Mouse (Mus musculus) heart, embryonic 16.5 days (tissue): ENCODE results near the gene Tmem80. TPM values are rescaled to one million over a fixed set of nuclear protein-coding genes. Genes with fewer than 3 reads are reported as not detected.

ENCODE experiments used
- ATAC-seq: fragments of 200-750 bp; cut with Nextera tagmentation; replicated peaks from 2 replicates; pipeline ENCODE4 v1.8.0; 2017; ENCODE audit warnings: moderate number of reproducible peaks; ENCODE audit not compliant: insufficient read depth, low FRiP score; ENCODE audit errors: extremely low read depth
- H3K27ac ChIP-seq: fragments of 300-500 bp; sonication (generic); 2 replicates; pipeline ENCODE4 v1.5.1; 2014; ENCODE audit warnings: mild to moderate bottlenecking, low read length, control low read depth, moderate library complexity
- H3K27me3 ChIP-seq: fragments of 300-500 bp; sonication (generic); 2 replicates; pipeline ENCODE4 v1.6.1; 2014; ENCODE audit warnings: low read length, mixed read lengths; ENCODE audit not compliant: control insufficient read depth, insufficient read depth
- H3K36me3 ChIP-seq: fragments of 300-500 bp; sonication (generic); 2 replicates; pipeline ENCODE4 v1.6.1; 2014; ENCODE audit not compliant: control insufficient read depth, insufficient read depth
- H3K4me1 ChIP-seq: fragments of 300-500 bp; sonication (generic); 2 replicates; pipeline ENCODE4 v1.6.1; 2014; ENCODE audit warnings: low read length, mixed read lengths; ENCODE audit not compliant: control insufficient read depth, insufficient read depth
- H3K4me2 ChIP-seq: fragments of 300-500 bp; sonication (generic); 2 replicates; pipeline ENCODE4 v1.6.1; 2014; ENCODE audit warnings: low read depth, mild to moderate bottlenecking, control low read depth, low read length
- H3K4me3 ChIP-seq: fragments of 300-500 bp; sonication (generic); 2 replicates; pipeline ENCODE4 v1.5.1; 2014; ENCODE audit warnings: mild to moderate bottlenecking, control low read depth, low read length
- H3K9ac ChIP-seq: fragments of 300-500 bp; sonication (generic); 2 replicates; pipeline ENCODE4 v1.6.1; 2014; ENCODE audit warnings: low read length, control low read depth
- H3K9me3 ChIP-seq: fragments of 300-500 bp; sonication (generic); replicated peaks from 2 replicates; pipeline ENCODE4 v1.6.1; 2016; ENCODE audit warnings: low read length; ENCODE audit not compliant: control insufficient read depth
- WGBS: fragments of 180-500 bp; shearing (Covaris S2); extraction: QIAGEN DNeasy Blood & Tissue Kit; methylation state at CpG from one replicate; pipeline ENCODE4 v1.1.7; 2014; 5-methylcytosine and 5-hydroxymethylcytosine counted together
- polyA plus RNA-seq: library from polyadenylated mRNA; unstranded; fragments of >200 nt; fragmentation: Nextera tagmentation; extraction: Ambion mirVana; gene quantifications from 2 replicates; pipeline ENCODE4 v1.2.1, GENCODE M21; 2015

Gene Tmem80
- polyA plus RNA-seq, 1 experiment from 2014 or later = 32.5 TPM

DNA sequence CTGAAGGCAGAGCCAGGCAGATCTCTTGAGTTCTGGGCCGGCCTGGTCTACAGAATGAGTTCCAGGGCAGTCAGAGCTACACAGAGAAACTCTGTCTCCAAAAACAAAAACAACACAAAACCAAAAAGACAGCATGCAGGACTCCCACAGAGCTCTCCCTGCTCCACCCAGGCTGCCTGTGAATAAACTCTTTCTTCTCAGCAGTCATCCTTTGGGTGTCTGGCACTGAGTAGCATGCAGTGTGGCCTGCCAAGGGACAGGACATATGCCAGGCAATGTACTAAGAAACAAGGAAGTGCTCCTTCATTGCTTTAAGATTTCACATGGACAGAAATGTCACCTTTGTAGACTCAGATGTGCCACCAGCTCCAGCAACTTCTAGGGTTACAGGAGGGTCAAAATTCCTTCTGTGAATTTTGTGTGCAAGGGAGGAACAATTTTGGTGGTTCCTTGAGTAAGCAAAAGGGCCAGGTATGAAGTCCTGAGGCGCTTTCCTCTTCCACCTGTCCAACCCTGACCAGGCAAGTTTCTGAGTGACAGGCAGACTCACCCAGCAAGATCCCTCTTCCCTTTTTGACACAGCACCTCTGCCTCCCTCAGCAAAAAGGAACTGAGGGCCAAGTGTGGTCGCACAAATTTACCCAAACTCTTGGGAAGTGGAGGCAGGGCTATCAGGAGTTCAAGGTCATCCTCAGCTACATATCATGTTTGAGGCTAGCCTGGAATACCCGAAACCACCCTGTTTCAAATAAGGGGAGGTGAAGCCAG, 53.7 kb downstream of the Tmem80 start:
- WGBS = 67% methylated on average over 4 of the region's 4 CpGs
- no peaks in the 10 kb centered on the region for H3K27me3 ChIP-seq
- no peaks in the 10 kb centered on the region for H3K9me3 ChIP-seq
- H3K4me1 ChIP-seq = no peaks in the 10 kb centered on the region
- no peak overlapping the region for H3K9ac ChIP-seq
- no peak overlapping the region for H3K4me2 ChIP-seq
- H3K4me3 ChIP-seq = no peak overlapping the region
- no peaks in the 10 kb centered on the region for H3K36me3 ChIP-seq
- ATAC-seq = no peak
- no peak overlapping the region for H3K27ac ChIP-seq

Other genes with a start within 250 kb of the Tmem80 start
- 4.1 and 5.2 TPM in 2 replicates for gene Pkp3, start 249.5 kb upstream of the Tmem80 start, polyA plus RNA-seq
- gene Sigirr, start 227.2 kb upstream of the Tmem80 start, polyA plus RNA-seq = 7.4 and 8.5 TPM in 2 replicates
- gene Ano9, start 209.9 kb upstream of the Tmem80 start, polyA plus RNA-seq = 0.49 and 1.00 TPM in 2 replicates
- gene Ptdss2, start 205.4 kb upstream of the Tmem80 start, polyA plus RNA-seq = 56.1 and 63.9 TPM in 2 replicates
- 96.9 and 111 TPM in 2 replicates for gene Rnh1, start 154.9 kb upstream of the Tmem80 start, polyA plus RNA-seq
- gene Hras, start 133.7 kb upstream of the Tmem80 start, polyA plus RNA-seq = 59.5 and 92.1 TPM in 2 replicates
- gene Lrrc56, start 133.6 kb upstream of the Tmem80 start, polyA plus RNA-seq = 3.0 and 4.1 TPM in 2 replicates
- 0.54 and 0.76 TPM in 2 replicates for gene Lmntd2, start 113.7 kb upstream of the Tmem80 start, polyA plus RNA-seq
- 16.1 and 17.2 TPM in 2 replicates for gene Rassf7, start 111.9 kb upstream of the Tmem80 start, polyA plus RNA-seq
- gene Phrf1, start 99.0 kb upstream of the Tmem80 start, polyA plus RNA-seq = 43.5 and 50.7 TPM in 2 replicates
- gene Irf7, start 61.3 kb upstream of the Tmem80 start, polyA plus RNA-seq = 4.7 and 9.1 TPM in 2 replicates
- gene Cdhr5, start 51.0 kb upstream of the Tmem80 start, polyA plus RNA-seq = 1.6 TPM in 1 of 2 replicates, not detected in the other
- 2.1 and 2.8 TPM in 2 replicates for gene Sct, start 48.6 kb upstream of the Tmem80 start, polyA plus RNA-seq
- gene Drd4, start 35.7 kb upstream of the Tmem80 start, polyA plus RNA-seq = 0.05 and 0.13 TPM in 2 replicates
- 37.6 and 37.7 TPM in 2 replicates for gene Deaf1, start within 50 bp of the Tmem80 start, polyA plus RNA-seq
- gene Eps8l2, start 11.1 kb downstream of the Tmem80 start, polyA plus RNA-seq = 2.6 and 3.9 TPM in 2 replicates
- 227 and 257 TPM in 2 replicates for gene Taldo1, start 64.5 kb downstream of the Tmem80 start, polyA plus RNA-seq
- 26.6 and 28.0 TPM in 2 replicates for gene Gatd1, start 86.4 kb downstream of the Tmem80 start, polyA plus RNA-seq
- 5.2 and 5.9 TPM in 2 replicates for gene Cend1, start 101.8 kb downstream of the Tmem80 start, polyA plus RNA-seq
- 17.8 and 19.7 TPM in 2 replicates for gene Slc25a22, start 110.2 kb downstream of the Tmem80 start, polyA plus RNA-seq
- gene Pidd1, start 116.3 kb downstream of the Tmem80 start, polyA plus RNA-seq = 9.0 and 9.7 TPM in 2 replicates
- gene Rplp2, start 119.6 kb downstream of the Tmem80 start, polyA plus RNA-seq = 704 and 720 TPM in 2 replicates
- gene Pnpla2, start 127.5 kb downstream of the Tmem80 start, polyA plus RNA-seq = 73.1 and 78.0 TPM in 2 replicates
- 24.2 and 26.1 TPM in 2 replicates for gene Cracr2b, start 133.4 kb downstream of the Tmem80 start, polyA plus RNA-seq
- 42.2 and 44.0 TPM in 2 replicates for gene Cd151, start 139.7 kb downstream of the Tmem80 start, polyA plus RNA-seq
- 56.7 and 61.5 TPM in 2 replicates for gene Polr2l, start 147.4 kb downstream of the Tmem80 start, polyA plus RNA-seq
- gene Tspan4, start 147.5 kb downstream of the Tmem80 start, polyA plus RNA-seq = 61.0 and 61.5 TPM in 2 replicates
- 33.3 and 34.2 TPM in 2 replicates for gene Chid1, start 212.1 kb downstream of the Tmem80 start, polyA plus RNA-seq
- gene Ap2a2, start 234.4 kb downstream of the Tmem80 start, polyA plus RNA-seq = 54.1 and 54.9 TPM in 2 replicates